Mouse (Mus musculus) neural tube, embryonic 12.5 days (tissue): Measurements from ENCODE around the gene 2210010C04Rik. TPM values are rescaled to one million over a fixed set of nuclear protein-coding genes. Genes with fewer than 3 reads are reported as not detected.
"Not testable (repeated sequence)": the region's sequence is repeated elsewhere in the genome, so short reads cannot be mapped to it uniquely, and the experiment has no call there.

ENCODE experiments used
- ATAC-seq: fragments of 200-750 bp; cut with Nextera tagmentation; 2 replicates; pipeline ENCODE4 v1.8.0; 2017; ENCODE audit warnings: low read depth, mild to moderate bottlenecking, moderate TSS enrichment, moderate library complexity; ENCODE audit not compliant: low FRiP score
- H3K27ac ChIP-seq: fragments of 300-500 bp; sonication (generic); 2 replicates; pipeline ENCODE4 v1.5.1; 2016
- H3K27me3 ChIP-seq: fragments of 300-500 bp; sonication (generic); replicated peaks from 2 replicates; pipeline ENCODE4 v1.6.1; 2016; ENCODE audit warnings: mild to moderate bottlenecking
- H3K36me3 ChIP-seq: fragments of 300-500 bp; sonication (generic); 2 replicates; pipeline ENCODE4 v1.6.1; 2016; ENCODE audit warnings: mild to moderate bottlenecking
- H3K4me1 ChIP-seq: fragments of 300-500 bp; sonication (generic); 2 replicates; pipeline ENCODE4 v1.6.1; 2016
- H3K4me2 ChIP-seq: fragments of 300-500 bp; sonication (generic); replicated peaks from 2 replicates; pipeline ENCODE4 v1.6.1; 2016; ENCODE audit warnings: mild to moderate bottlenecking
- H3K4me3 ChIP-seq: fragments of 300-500 bp; sonication (generic); 2 replicates; pipeline ENCODE4 v1.5.1; 2016
- H3K9ac ChIP-seq: fragments of 300-500 bp; sonication (generic); 2 replicates; pipeline ENCODE4 v1.6.1; 2016; ENCODE audit warnings: mild to moderate bottlenecking
- H3K9me3 ChIP-seq: fragments of 300-500 bp; sonication (generic); 2 replicates; pipeline ENCODE4 v1.6.1; 2016; ENCODE audit warnings: mild to moderate bottlenecking
- polyA plus RNA-seq: library from polyadenylated mRNA; unstranded; fragments of >200 nt; fragmentation: Nextera tagmentation; extraction: Ambion mirVana; gene quantifications from 2 replicates; pipeline ENCODE4 v1.2.1, GENCODE M21; 2016

Gene 2210010C04Rik
- polyA plus RNA-seq, 1 experiment from 2014 or later = not detected

DNA sequence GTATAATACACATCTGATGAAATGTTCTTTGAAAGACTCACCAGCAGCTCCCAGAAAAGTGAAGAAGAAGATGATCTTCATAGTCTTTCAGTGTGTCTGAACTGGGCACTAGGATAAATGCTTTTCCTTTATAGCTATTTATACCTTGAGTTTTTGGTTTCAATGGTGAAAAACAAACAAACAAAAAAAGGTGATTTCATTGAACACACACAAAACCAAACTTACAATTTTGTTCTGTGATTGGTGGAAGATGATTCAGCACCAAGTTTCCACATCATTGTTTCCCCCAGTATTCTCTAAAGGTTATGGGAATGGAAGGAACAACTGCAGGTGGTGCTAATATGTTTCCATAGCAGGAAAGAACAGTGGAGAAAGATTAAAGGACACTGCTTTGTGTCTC, 35.9 kb downstream of the 2210010C04Rik start, which contains the start of gene Gm2663:
Gm2663 (minus strand) TSS at position 101 of the 400 bp plus-strand sequence.
- H3K9me3 ChIP-seq, ATAC-seq, H3K4me2 ChIP-seq, H3K27me3 ChIP-seq, H3K4me1 ChIP-seq, H3K27ac ChIP-seq, H3K36me3 ChIP-seq, H3K4me3 ChIP-seq, H3K9ac ChIP-seq: not testable (repeated sequence)

Other genes starting within 250 kb of the 2210010C04Rik start
- not detected in 2 replicates for gene Moxd2, start 148.0 kb downstream of the 2210010C04Rik start, polyA plus RNA-seq
- gene Prss58, start 135.1 kb downstream of the 2210010C04Rik start, polyA plus RNA-seq = not detected in 2 replicates
- not detected in 2 replicates for gene 1700074P13Rik, start 95.0 kb downstream of the 2210010C04Rik start, polyA plus RNA-seq
- not detected in 2 replicates for gene Gm4744, start 83.6 kb downstream of the 2210010C04Rik start, polyA plus RNA-seq
- gene 1810009J06Rik, start 70.8 kb downstream of the 2210010C04Rik start, polyA plus RNA-seq = not detected in 2 replicates
- gene Gm2663, start 36.0 kb downstream of the 2210010C04Rik start, polyA plus RNA-seq = not detected in 2 replicates